Mouse (Mus musculus) embryo, embryonic 9.5 days (tissue): ENCODE results near the gene Tmem132d.
"Not testable (repeated sequence)": the region's sequence is repeated elsewhere in the genome, so short reads cannot be mapped to it uniquely, and the experiment has no call there.

ENCODE experiments used
- DNase-seq: peaks from one replicate; pipeline ENCODE4 v3.0.0-alpha.2; 2017; ENCODE audit errors: extremely low spot score

Gene Tmem132d

DNA sequence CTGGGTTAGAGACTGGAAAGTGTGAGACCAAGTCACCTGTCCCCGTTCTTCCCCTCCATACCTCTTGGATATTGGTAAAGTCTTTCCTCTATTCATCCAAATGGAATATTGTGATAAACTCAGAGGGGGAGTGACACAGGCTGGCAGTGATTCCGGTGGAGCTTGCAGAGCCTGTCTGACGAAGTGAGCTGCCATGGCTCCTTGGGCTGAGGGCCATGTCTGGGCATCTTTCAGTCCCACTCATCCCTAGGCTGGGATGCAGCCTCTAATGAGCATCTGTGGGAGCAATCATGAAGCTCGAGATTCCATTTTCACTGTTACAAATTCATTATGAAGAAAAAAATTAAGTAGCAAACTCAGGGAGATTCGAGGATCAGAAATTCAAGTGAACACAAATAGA is 332.5 kb downstream of the Tmem132d start:
- no peak for DNase-seq

GRCm38 (mm10) chr5:128099439-128099838 is 333.4 kb downstream of the Tmem132d start:
- DNase-seq: no peak

DNA sequence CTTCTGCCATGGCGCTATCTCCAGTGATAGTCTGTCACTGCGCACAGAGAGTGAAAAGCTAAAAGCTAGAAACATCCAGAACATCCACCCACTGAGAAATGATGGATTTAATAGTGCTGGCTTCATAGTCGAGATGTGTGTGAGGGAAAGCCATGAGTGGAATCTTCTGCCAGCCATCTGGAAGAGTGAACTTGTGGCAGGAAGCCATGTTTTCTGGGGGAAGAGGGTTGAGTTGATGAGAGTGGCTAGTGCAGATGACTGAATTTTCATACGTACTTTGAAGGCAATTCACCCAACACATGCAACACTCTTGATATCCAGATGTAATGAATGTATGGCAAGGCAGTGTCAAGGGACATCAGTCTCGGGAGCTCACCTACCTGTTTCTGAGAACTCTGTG is 342.3 kb downstream of the Tmem132d start:
- DNase-seq: no peak

GRCm38 (mm10) chr5:128075456-128075855 is 357.4 kb downstream of the Tmem132d start:
- no peak for DNase-seq

- peak; percentile 11 for DNase-seq
Observed at GRCm38 (mm10) chr5:128072616-128073015, 360.3 kb downstream of the Tmem132d start.

- no peak for DNase-seq
Observed at GRCm38 (mm10) chr5:128041781-128042180, 391.1 kb downstream of the Tmem132d start.

- no peak for DNase-seq
Observed at GRCm38 (mm10) chr5:128040036-128040435, 392.8 kb downstream of the Tmem132d start.

DNA sequence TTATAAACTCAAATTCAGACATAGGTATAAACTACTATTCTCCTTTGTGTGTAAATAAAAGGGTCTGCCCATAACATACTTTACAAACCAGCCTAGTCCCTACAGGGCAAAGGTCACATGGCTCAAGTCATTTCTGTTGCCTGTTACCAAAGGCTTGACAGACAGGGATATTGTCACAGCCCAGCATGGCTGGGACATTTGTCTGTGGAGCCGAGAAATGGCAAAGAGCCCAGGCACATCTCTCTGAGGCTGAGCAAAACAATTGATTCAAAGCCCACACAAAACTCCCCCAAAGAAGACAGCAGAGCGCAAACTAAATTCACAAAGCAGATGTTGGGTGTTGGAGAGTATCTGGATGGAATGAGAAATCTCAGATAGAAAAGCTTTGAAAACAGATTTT is 405.8 kb downstream of the Tmem132d start:
- peak; percentile 7 for DNase-seq

GRCm38 (mm10) chr5:128004666-128005065 is 428.2 kb downstream of the Tmem132d start:
- DNase-seq: no peak

- no peak for DNase-seq
Observed at GRCm38 (mm10) chr5:127996526-127997245, 436.2 kb downstream of the Tmem132d start.

GRCm38 (mm10) chr5:127993460-127993859 is 439.4 kb downstream of the Tmem132d start:
- no peak for DNase-seq

GRCm38 (mm10) chr5:127990826-127991225 is 442.1 kb downstream of the Tmem132d start:
- DNase-seq: no peak

- DNase-seq: not testable (repeated sequence)
Observed at GRCm38 (mm10) chr5:127980003-127980358, 452.9 kb downstream of the Tmem132d start.

DNA sequence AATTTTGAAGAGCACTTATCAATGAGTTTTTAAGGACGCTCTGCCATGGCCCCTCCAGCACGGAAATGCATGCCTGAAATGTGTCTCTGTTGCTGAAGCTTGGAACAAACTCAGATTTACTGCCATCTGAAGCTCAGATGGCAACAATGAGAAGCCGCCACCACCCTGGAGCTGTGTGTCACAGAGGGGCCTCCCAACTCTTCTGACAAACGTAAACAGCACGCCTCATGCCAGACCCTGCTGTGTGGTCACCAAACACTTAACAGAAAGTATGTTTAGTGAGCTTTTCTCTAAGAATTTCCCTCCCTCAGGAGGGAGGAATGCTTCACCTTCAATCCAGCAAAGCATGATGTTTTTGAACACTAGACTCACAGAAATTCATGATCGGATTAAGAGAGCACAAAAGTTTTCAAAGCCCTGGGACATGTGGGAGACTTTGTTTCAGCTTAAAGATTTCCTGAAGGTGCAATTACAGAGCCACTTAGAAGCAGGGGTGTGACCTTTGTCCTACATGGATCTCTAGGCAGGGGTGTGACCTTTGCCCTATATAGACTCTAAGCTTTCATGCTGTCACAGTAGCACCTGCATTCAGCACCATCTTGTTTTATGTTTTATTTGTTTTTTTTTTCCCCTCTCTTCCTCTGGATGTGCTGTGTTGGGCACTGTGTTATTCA is 453.4 kb downstream of the Tmem132d start:
- DNase-seq: peak; percentile 24

GRCm38 (mm10) chr5:127976661-127977060 is 456.2 kb downstream of the Tmem132d start:
- no peak for DNase-seq

DNA sequence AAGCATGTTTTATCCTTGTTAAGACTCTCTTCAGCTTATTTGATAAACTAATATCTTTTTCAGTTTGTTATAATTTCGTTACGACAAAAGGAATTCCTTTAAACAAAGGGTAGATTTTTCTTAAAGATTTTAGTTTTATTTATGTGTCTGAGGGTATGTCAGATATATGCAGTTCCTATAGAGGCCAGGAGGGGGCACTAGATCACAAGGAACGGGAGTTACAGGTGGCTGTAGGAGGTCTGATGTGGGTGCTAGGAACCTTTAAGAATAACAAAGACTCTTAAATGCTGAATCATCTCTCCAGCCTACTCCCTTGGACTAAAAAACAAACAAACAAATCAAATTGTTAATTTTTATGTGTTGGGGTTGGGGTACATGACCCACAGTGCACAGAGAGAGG is 467.2 kb downstream of the Tmem132d start:
- DNase-seq: no peak

DNA sequence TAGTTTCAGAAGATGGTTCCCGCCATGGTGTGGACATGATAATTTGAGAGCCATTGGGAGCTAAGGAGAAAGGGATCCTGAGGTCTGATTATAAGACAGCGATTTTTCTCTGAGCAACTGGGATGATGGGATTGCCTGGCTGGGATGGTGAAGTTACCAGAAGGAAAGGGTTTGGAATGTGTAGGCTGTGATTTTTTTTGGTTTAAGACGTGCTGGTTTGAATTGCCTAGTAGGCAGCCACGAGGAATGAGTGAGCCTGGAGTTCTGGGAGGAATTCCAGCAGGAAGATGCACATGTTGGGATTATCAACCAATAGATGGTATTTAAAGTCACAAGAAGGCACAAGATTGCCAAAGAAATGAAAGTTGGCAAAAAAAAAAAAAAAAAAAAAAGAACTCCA is 470.2 kb downstream of the Tmem132d start:
- DNase-seq: no peak

- DNase-seq: no peak
Observed at GRCm38 (mm10) chr5:127956511-127957097, 476.3 kb downstream of the Tmem132d start.

DNA sequence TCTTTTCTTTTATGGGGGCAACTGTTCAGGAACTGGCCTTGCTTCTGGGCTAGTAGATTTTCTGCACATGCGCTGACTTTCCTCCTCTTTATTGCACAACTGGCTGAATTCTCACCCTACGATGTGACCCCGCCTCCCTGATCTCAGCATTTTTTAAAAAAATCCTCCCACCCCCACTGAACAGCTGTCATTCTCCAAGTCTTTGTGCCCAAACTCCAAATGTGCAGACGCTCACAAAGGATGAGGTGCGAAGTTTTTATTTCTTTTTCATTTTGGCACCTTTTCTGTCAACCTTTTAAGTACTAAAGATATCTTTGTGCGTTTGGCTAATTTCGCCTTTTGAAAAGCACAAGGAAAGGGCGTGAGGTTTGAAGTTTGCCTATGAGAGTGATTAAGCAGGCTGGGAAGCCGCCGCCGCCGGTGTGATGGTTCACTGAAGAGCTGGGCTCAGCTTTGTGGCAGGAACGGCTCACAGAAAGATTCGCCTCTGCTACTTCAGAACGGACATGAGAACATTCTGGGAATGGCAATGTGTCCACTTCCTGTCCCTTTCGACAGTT is 478.6 kb downstream of the Tmem132d start:
- no peak for DNase-seq

- no peak for DNase-seq
Observed at GRCm38 (mm10) chr5:127952800-127953199, 480.1 kb downstream of the Tmem132d start.

- DNase-seq: no peak
Observed at GRCm38 (mm10) chr5:127950574-127950973, 482.3 kb downstream of the Tmem132d start.

- DNase-seq: no peak
Observed at GRCm38 (mm10) chr5:127947275-127947674, 485.6 kb downstream of the Tmem132d start.

DNA sequence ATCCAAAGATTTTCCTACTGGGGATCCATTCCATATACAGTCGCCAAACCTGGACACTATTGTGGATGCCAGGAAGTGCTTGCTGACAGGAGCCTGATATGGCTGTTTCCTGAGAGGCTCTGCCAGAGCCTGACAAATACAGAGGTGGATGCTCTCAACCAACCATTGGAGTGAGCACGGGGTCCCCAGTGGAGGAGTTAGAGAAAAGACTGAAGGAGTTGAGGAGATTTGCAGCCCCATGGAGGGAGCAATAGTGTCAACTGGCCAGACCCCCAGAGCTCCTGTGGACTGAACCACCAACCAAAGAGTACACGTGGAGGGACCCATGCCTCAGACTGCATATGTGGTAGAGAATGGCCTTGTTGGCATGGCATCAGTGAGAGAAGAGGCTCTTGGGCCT is 490.7 kb downstream of the Tmem132d start:
- DNase-seq: not testable (repeated sequence)
